In genomic region chr4:84768161-84768560, GRCm38 (mm10) we compare ENCODE assay signal across 8 mouse cellular contexts.
DNase-seq lines count a peak whose midpoint lies in the region; ATAC-seq and TF ChIP-seq lines count a peak whose summit lies in the region.
"Had no signal": no experiment of that assay in that cellular context is flagged by ENCODE, and none has a peak within 500 bp of the region (broad histone marks: within the 10 kb centered on the region; RNA-seq: fewer than 3 reads in every experiment).

No protein-coding gene starts in this region.

- TF ChIP-seq EP300 in lung, postnatal 0 days (IDR thresholded peaks at IDR 0.05) = no peak
- no peak for TF ChIP-seq EP300 in heart, postnatal 0 days (IDR thresholded peaks at IDR 0.05; ENCODE audit: low read depth)
- TF ChIP-seq EP300 in stomach, postnatal 0 days (optimal IDR thresholded peaks at IDR 0.05) = no peak

- no peak overlapping the region for H3K9ac ChIP-seq in lung, postnatal 0 days (replicated peaks; ENCODE audit: low read depth)
- no peak overlapping the region for H3K9ac ChIP-seq in heart, postnatal 0 days (replicated peaks; ENCODE audit: low read depth, low read length)
- H3K9ac ChIP-seq in limb, embryonic 12.5 days (replicated peaks) = no peak overlapping the region
- no peak overlapping the region for H3K9ac ChIP-seq in stomach, postnatal 0 days (ENCODE audit: low read length)

- H3K9me3 ChIP-seq in lung, postnatal 0 days (ENCODE audit: low read length) = no peaks in the 10 kb centered on the region
- H3K9me3 ChIP-seq in heart, postnatal 0 days (replicated peaks; ENCODE audit: control insufficient read depth, low read length) = no peaks in the 10 kb centered on the region
- H3K9me3 ChIP-seq in limb, embryonic 12.5 days = no peaks in the 10 kb centered on the region
- H3K9me3 ChIP-seq in stomach, postnatal 0 days (ENCODE audit: control insufficient read depth, low read length) = no peaks in the 10 kb centered on the region

- no peaks in the 10 kb centered on the region for H3K36me3 ChIP-seq in lung, postnatal 0 days (ENCODE audit: insufficient read depth, low read length)
- H3K36me3 ChIP-seq in heart, postnatal 0 days (replicated peaks; ENCODE audit: control insufficient read depth, insufficient read depth, low read length) = no peaks in the 10 kb centered on the region
- no peaks in the 10 kb centered on the region for H3K36me3 ChIP-seq in limb, embryonic 12.5 days
- H3K36me3 ChIP-seq in stomach, postnatal 0 days (ENCODE audit: control insufficient read depth, insufficient read depth, low read length) = no peaks in the 10 kb centered on the region

- H3K4me2 ChIP-seq in lung, postnatal 0 days (replicated peaks; ENCODE audit: low read depth, low read length) = 0 out of 2 replicates have a peak overlapping the region, but pooled peaks have one; percentile 30
- no peak overlapping the region for H3K4me2 ChIP-seq in heart, postnatal 0 days (ENCODE audit: low read depth, low read length)
- peak overlapping the region; percentile 37 for H3K4me2 ChIP-seq in limb, embryonic 12.5 days
- H3K4me2 ChIP-seq in stomach, postnatal 0 days (replicated peaks; ENCODE audit: low read depth) = peak overlapping the region; percentile 48

- no peaks in the 10 kb centered on the region for H3K4me1 ChIP-seq in lung, postnatal 0 days (ENCODE audit: insufficient read depth, low read depth, low read length)
- H3K4me1 ChIP-seq in heart, postnatal 0 days (ENCODE audit: control insufficient read depth, insufficient read depth) = no peaks in the 10 kb centered on the region
- peaks cover 30% of the 10 kb centered on the region for H3K4me1 ChIP-seq in limb, embryonic 12.5 days (replicated peaks)
- no peaks in the 10 kb centered on the region for H3K4me1 ChIP-seq in stomach, postnatal 0 days (replicated peaks; ENCODE audit: control insufficient read depth, insufficient read depth)

- no peak for TF ChIP-seq CTCF in lung, postnatal 0 days (IDR thresholded peaks at IDR 0.05)
- no peak for TF ChIP-seq CTCF in heart, postnatal 0 days (IDR thresholded peaks at IDR 0.05; ENCODE audit: low read depth)
- peak; percentile 27; the same call in 1 of the 2 replicates for TF ChIP-seq CTCF in stomach, postnatal 0 days (IDR thresholded peaks at IDR 0.05; ENCODE audit: low read depth)
- no peak for TF ChIP-seq CTCF in left cerebral cortex, adult 2 months (IDR thresholded peaks at IDR 0.05)

- no peak for ATAC-seq in lung, postnatal 0 days
- ATAC-seq in heart, postnatal 0 days (ENCODE audit: insufficient read depth, low read depth) = no peak
- ATAC-seq in limb, embryonic 12.5 days (ENCODE audit: insufficient number of reproducible peaks, insufficient read depth, low FRiP score, low TSS enrichment, low read depth) = no peak
- ATAC-seq in stomach, postnatal 0 days (ENCODE audit: low FRiP score, low TSS enrichment) = no peak

- DNase-seq in lung, postnatal 0 days (ENCODE audit: low spot score) = peak; percentile 37
- DNase-seq in lung, adult 18-20 months = no peak
- DNase-seq in heart, postnatal 0 days (ENCODE audit: low spot score) = peak; percentile 5
- DNase-seq in stomach, postnatal 0 days (ENCODE audit: low spot score) = peak; percentile 29
- no peak for DNase-seq in left cerebral cortex, adult 2 months (ENCODE audit: extremely low spot score in 1 of 2, low spot score in 2 of 2)
- DNase-seq in spleen, adult 12 weeks (ENCODE audit: low spot score) = no peak

- H3K27me3 ChIP-seq in lung, postnatal 0 days (replicated peaks; ENCODE audit: insufficient read depth, low read length) = no peaks in the 10 kb centered on the region
- H3K27me3 ChIP-seq in heart, postnatal 0 days (ENCODE audit: control insufficient read depth, insufficient read depth, low read length) = no peaks in the 10 kb centered on the region
- no peaks in the 10 kb centered on the region for H3K27me3 ChIP-seq in limb, embryonic 12.5 days
- H3K27me3 ChIP-seq in stomach, postnatal 0 days (ENCODE audit: control insufficient read depth, insufficient read depth, low read length) = no peaks in the 10 kb centered on the region

- intact Hi-C loops in left cerebral cortex, adult 2 months (cut with DNase I) = no loop called here

- no peak overlapping the region for H3K27ac ChIP-seq in lung, postnatal 0 days (ENCODE audit: low read length)
- no peak overlapping the region for H3K27ac ChIP-seq in heart, postnatal 0 days (ENCODE audit: low read depth)
- peak overlapping the region; percentile 74 for H3K27ac ChIP-seq in limb, embryonic 12.5 days
- no peak overlapping the region for H3K27ac ChIP-seq in stomach, postnatal 0 days (replicated peaks)
- no peak overlapping the region for H3K27ac ChIP-seq in left cerebral cortex, adult 2 months
- H3K27ac ChIP-seq: macrophage had no signal

- H3K4me3 ChIP-seq in lung, postnatal 0 days (ENCODE audit: low read depth, low read length) = no peak overlapping the region
- no peak overlapping the region for H3K4me3 ChIP-seq in heart, postnatal 0 days (ENCODE audit: low read depth, low read length)
- no peak overlapping the region for H3K4me3 ChIP-seq in limb, embryonic 12.5 days (replicated peaks)
- no peak overlapping the region for H3K4me3 ChIP-seq in stomach, postnatal 0 days (ENCODE audit: low read depth, low read length)
- H3K4me3 ChIP-seq in left cerebral cortex, adult 2 months = no peak overlapping the region

- 15% methylated on average over 11 of the region's 11 CpGs for WGBS in lung, postnatal 0 days
- WGBS in heart, postnatal 0 days = 47% methylated on average over 11 of the region's 11 CpGs
- 19% methylated on average over 11 of the region's 11 CpGs for WGBS in limb, embryonic 12.5 days
- WGBS in stomach, postnatal 0 days = 4% methylated on average over 11 of the region's 11 CpGs

Comparison
In these comparisons a context has a peak if more than half of its experiments do, and no peak if none do; other contexts are left out.
1. DNase-seq: peak in lung, postnatal 0 days (single experiment), heart, postnatal 0 days (single experiment) and stomach, postnatal 0 days (single experiment); none in lung, adult 18-20 months (0 of 2), left cerebral cortex, adult 2 months (0 of 2) and spleen, adult 12 weeks (single experiment).